Mouse (Mus musculus) forebrain, postnatal 0 days (tissue): ENCODE data around the gene Ing5. TPM values are rescaled to one million over a fixed set of nuclear protein-coding genes. Genes with fewer than 3 reads are reported as not detected.
"Not testable (repeated sequence)": the region's sequence is repeated elsewhere in the genome, so short reads cannot be mapped to it uniquely, and the experiment has no call there.

Experiments used
- ATAC-seq: fragments of 200-750 bp; cut with Nextera tagmentation; 2 replicates; pipeline ENCODE4 v1.8.0; 2017; ENCODE audit warnings: mild to moderate bottlenecking, moderate library complexity
- DNase-seq: peaks from one replicate; pipeline ENCODE4 v3.0.0-alpha.2; 2015
- H3K27ac ChIP-seq: fragments of 300-500 bp; sonication (generic); 2 replicates; pipeline ENCODE4 v1.5.1; 2014; ENCODE audit warnings: low read depth, mild to moderate bottlenecking, antibody characterized with exemption, low read length, moderate library complexity, mixed read lengths
- H3K27me3 ChIP-seq: fragments of 300-500 bp; sonication (generic); 2 replicates; pipeline ENCODE4 v1.6.1; 2014; ENCODE audit warnings: mild to moderate bottlenecking, low read length, mixed read lengths; ENCODE audit not compliant: insufficient read depth
- H3K36me3 ChIP-seq: fragments of 300-500 bp; sonication (generic); 2 replicates; pipeline ENCODE4 v1.6.1; 2014; ENCODE audit warnings: mild to moderate bottlenecking, moderate library complexity; ENCODE audit not compliant: insufficient read depth
- H3K4me1 ChIP-seq: fragments of 300-500 bp; sonication (generic); 2 replicates; pipeline ENCODE4 v1.6.1; 2014; ENCODE audit warnings: antibody characterized with exemption; ENCODE audit not compliant: insufficient read depth
- H3K4me2 ChIP-seq: fragments of 300-500 bp; sonication (generic); 2 replicates; pipeline ENCODE4 v1.6.1; 2014; ENCODE audit warnings: low read depth, mild to moderate bottlenecking, moderate library complexity
- H3K4me3 ChIP-seq: fragments of 300-500 bp; sonication (generic); 2 replicates; pipeline ENCODE4 v1.5.1; 2014; ENCODE audit warnings: low read depth, low read length, mixed read lengths
- H3K9ac ChIP-seq: fragments of 300-500 bp; sonication (generic); 2 replicates; pipeline ENCODE4 v1.6.1; 2014; ENCODE audit warnings: mild to moderate bottlenecking
- H3K9me3 ChIP-seq: fragments of 300-500 bp; sonication (generic); 2 replicates; pipeline ENCODE4 v1.6.1; 2016; ENCODE audit warnings: low read length
- CTCF ChIP-seq: sonication (generic); IDR thresholded peaks from 2 replicates; pipeline ENCODE4 v1.5.1; 2016; ENCODE audit warnings: antibody characterized with exemption, control low read depth, low read depth
- WGBS: fragments of 180-500 bp; shearing (Covaris S2); extraction: QIAGEN DNeasy Blood & Tissue Kit; methylation state at CpG from one replicate; pipeline ENCODE4 v1.1.7; 2014; 5-methylcytosine and 5-hydroxymethylcytosine counted together
- polyA plus RNA-seq: library from polyadenylated mRNA; unstranded; fragments of >200 nt; fragmentation: Nextera tagmentation; extraction: Ambion mirVana; gene quantifications from 2 replicates; pipeline ENCODE4 v1.2.1, GENCODE M21; 2015
- total RNA-seq: library from RNA; depleted of rRNA; stranded (reverse); fragments of >200 nt; gene quantifications from 2 replicates; pipeline ENCODE4 v1.2.3, GENCODE M21; 2014

Ing5 gene
- total and polyA plus RNA-seq, 2 experiments from 2014 or later: 5.4 to 12.9 TPM

- H3K4me2 ChIP-seq: no peak overlapping the region
- H3K27me3 ChIP-seq: no peaks in the 10 kb centered on the region
- no peak overlapping the region for H3K4me3 ChIP-seq
- no peaks in the 10 kb centered on the region for H3K9me3 ChIP-seq
- ATAC-seq (no peak), DNase-seq (no peak)
- H3K36me3 ChIP-seq: peaks cover 5% of the 10 kb centered on the region
- H3K9ac ChIP-seq: no peak overlapping the region
- H3K4me1 ChIP-seq: no peaks in the 10 kb centered on the region
- WGBS: 91% methylated on average over 6 of the region's 6 CpGs
- TF ChIP-seq CTCF: no peak
- H3K27ac ChIP-seq: no peak overlapping the region
Observed at GRCm38 (mm10) chr1:93835876-93836531, 32.2 kb downstream of the Ing5 start.

- 93% methylated on average over 2 of the region's 2 CpGs for WGBS
- ATAC-seq: no peak
- Histone ChIP-seq H3K36me3 (peaks cover 5% of the 10 kb centered on the region), H3K4me1 (no peaks in the 10 kb centered on the region), H3K4me3 (no peak overlapping the region), H3K9me3 (no peaks in the 10 kb centered on the region), H3K27me3 (no peaks in the 10 kb centered on the region), H3K4me2 (no peak overlapping the region), H3K27ac (no peak overlapping the region), H3K9ac (no peak overlapping the region)
- TF ChIP-seq CTCF: no peak
- no peak for DNase-seq
Observed at GRCm38 (mm10) chr1:93836532-93836913, 32.8 kb downstream of the Ing5 start.

- no peak for DNase-seq
- Histone ChIP-seq H3K9me3 (no peaks in the 10 kb centered on the region), H3K4me1 (no peaks in the 10 kb centered on the region), H3K4me2 (no peak overlapping the region), H3K27me3 (no peaks in the 10 kb centered on the region), H3K9ac (no peak overlapping the region), H3K27ac (no peak overlapping the region), H3K36me3 (peaks cover 5% of the 10 kb centered on the region), H3K4me3 (no peak overlapping the region)
- WGBS: 93% methylated on average over 8 of the region's 8 CpGs
- no peak for TF ChIP-seq CTCF
- ATAC-seq: no peak
Observed at GRCm38 (mm10) chr1:93837335-93837734, 33.6 kb downstream of the Ing5 start.

- DNase-seq, H3K4me1 ChIP-seq, H3K9me3 ChIP-seq, H3K4me2 ChIP-seq, ATAC-seq, H3K36me3 ChIP-seq, H3K4me3 ChIP-seq, H3K27ac ChIP-seq, H3K27me3 ChIP-seq, H3K9ac ChIP-seq: not testable (repeated sequence)
- WGBS: 92% methylated on average over 7 of the region's 8 CpGs
Observed at GRCm38 (mm10) chr1:93838569-93838968, 34.8 kb downstream of the Ing5 start.

- H3K4me2 ChIP-seq, DNase-seq, H3K27ac ChIP-seq, H3K4me1 ChIP-seq, H3K4me3 ChIP-seq, H3K36me3 ChIP-seq, H3K9ac ChIP-seq, H3K27me3 ChIP-seq, H3K9me3 ChIP-seq: not testable (repeated sequence)
- ATAC-seq: peak; percentile 70; the same call in 1 of the 2 replicates
- 65% methylated on average over 1 of the region's 3 CpGs for WGBS
Observed at GRCm38 (mm10) chr1:93845766-93846366, 42.1 kb downstream of the Ing5 start.

- ATAC-seq, H3K27me3 ChIP-seq: not testable (repeated sequence)
Observed at GRCm38 (mm10) chr1:93855790-93856189, 52.0 kb downstream of the Ing5 start.

GRCm38 (mm10) chr1:93857370-93857769 is 53.6 kb downstream of the Ing5 start:
- Histone ChIP-seq H3K4me1 (no peaks in the 10 kb centered on the region), H3K4me3 (no peak overlapping the region), H3K36me3 (no peaks in the 10 kb centered on the region), H3K27ac (no peak overlapping the region), H3K9ac (no peak overlapping the region), H3K27me3 (no peaks in the 10 kb centered on the region), H3K9me3 (no peaks in the 10 kb centered on the region), H3K4me2 (no peak overlapping the region)
- no peak for TF ChIP-seq CTCF
- 26% methylated on average over 6 of the region's 6 CpGs for WGBS
- peak; percentile 29 for DNase-seq
- ATAC-seq: no peak; the same call in 1 of the 2 replicates

More at GRCm38 (mm10) chr1:93855790-93856189, 52.0 kb downstream of the Ing5 start:
- H3K9me3 ChIP-seq, H3K9ac ChIP-seq, H3K4me2 ChIP-seq, H3K36me3 ChIP-seq, H3K27ac ChIP-seq, H3K4me1 ChIP-seq, DNase-seq, H3K4me3 ChIP-seq: not testable (repeated sequence)
- 91% methylated on average over 4 of the region's 4 CpGs for WGBS
